Mouse (Mus musculus): ENCODE measurements around the gene Ung. TPM values are rescaled to one million over a fixed set of nuclear protein-coding genes. Genes with fewer than 3 reads are reported as not detected.

The Ung gene
- polyA plus RNA-seq, 1 experiment from 2014 or later, result 15.1 TPM

- 40% methylated on average over 6 of the region's 6 CpGs for WGBS
- H3K4me2 ChIP-seq (replicated peaks; ENCODE audit: low read depth), result no peak overlapping the region
- H3K27me3 ChIP-seq (ENCODE audit: control insufficient read depth, insufficient read depth, low read length), result no peaks in the 10 kb centered on the region
- ATAC-seq (ENCODE audit: low FRiP score, low TSS enrichment) (peak; percentile 31; the same call in 1 of the 2 replicates), DNase-seq (ENCODE audit: low spot score) (peak; percentile 83)
- no peak overlapping the region for H3K9ac ChIP-seq (ENCODE audit: low read length)
- no peaks in the 10 kb centered on the region for H3K36me3 ChIP-seq (ENCODE audit: control insufficient read depth, insufficient read depth, low read length)
- H3K4me3 ChIP-seq (ENCODE audit: low read depth, low read length), result no peak overlapping the region
- H3K4me1 ChIP-seq (replicated peaks; ENCODE audit: control insufficient read depth, insufficient read depth), result 0 out of 2 replicates have a peak, but pooled peaks cover 5% of the 10 kb centered on the region
- TF ChIP-seq CTCF (IDR thresholded peaks at IDR 0.05; ENCODE audit: low read depth) (peak; percentile 81), EP300 (optimal IDR thresholded peaks at IDR 0.05) (no peak)
- 0 out of 2 replicates have a peak overlapping the region, but pooled peaks have one; percentile 8 for H3K27ac ChIP-seq (replicated peaks)
- no peaks in the 10 kb centered on the region for H3K9me3 ChIP-seq (ENCODE audit: control insufficient read depth, low read length)
These were observed 3.9 kb downstream of the Ung start for GRCm38 (mm10) chr5:114134091-114134534.

- H3K4me3 ChIP-seq (ENCODE audit: low read depth, low read length), result no peak overlapping the region
- DNase-seq (ENCODE audit: low spot score), result no peak
- no peak overlapping the region for H3K4me2 ChIP-seq (replicated peaks; ENCODE audit: low read depth)
- no peak overlapping the region for H3K9ac ChIP-seq (ENCODE audit: low read length)
- H3K36me3 ChIP-seq (ENCODE audit: control insufficient read depth, insufficient read depth, low read length), result no peaks in the 10 kb centered on the region
- WGBS, result 86% methylated on average over 10 of the region's 10 CpGs
- 0 out of 2 replicates have a peak, but pooled peaks cover 5% of the 10 kb centered on the region for H3K4me1 ChIP-seq (replicated peaks; ENCODE audit: control insufficient read depth, insufficient read depth)
- TF ChIP-seq EP300 (optimal IDR thresholded peaks at IDR 0.05) (no peak), CTCF (IDR thresholded peaks at IDR 0.05; ENCODE audit: low read depth) (no peak)
- H3K9me3 ChIP-seq (ENCODE audit: control insufficient read depth, low read length), result no peaks in the 10 kb centered on the region
- no peak overlapping the region for H3K27ac ChIP-seq (replicated peaks)
- no peak for ATAC-seq (ENCODE audit: low FRiP score, low TSS enrichment)
- H3K27me3 ChIP-seq (ENCODE audit: control insufficient read depth, insufficient read depth, low read length), result no peaks in the 10 kb centered on the region
These were observed 5.3 kb downstream of the Ung start for GRCm38 (mm10) chr5:114135516-114135915.

GRCm38 (mm10) chr5:114137481-114138276 lies 7.5 kb downstream of the Ung start:
- DNase-seq (ENCODE audit: low spot score), result peak; percentile 59
- peak overlapping the region; percentile 86 for H3K27ac ChIP-seq (replicated peaks)
- H3K4me1 ChIP-seq (replicated peaks; ENCODE audit: control insufficient read depth, insufficient read depth), result no peaks in the 10 kb centered on the region
- 63% methylated on average over 15 of the region's 15 CpGs for WGBS
- no peak overlapping the region for H3K4me3 ChIP-seq (ENCODE audit: low read depth, low read length)
- H3K9me3 ChIP-seq (ENCODE audit: control insufficient read depth, low read length), result no peaks in the 10 kb centered on the region
- H3K4me2 ChIP-seq (replicated peaks; ENCODE audit: low read depth), result no peak overlapping the region
- peak; percentile 34 for ATAC-seq (ENCODE audit: low FRiP score, low TSS enrichment)
- TF ChIP-seq EP300 (optimal IDR thresholded peaks at IDR 0.05) (no peak), CTCF (IDR thresholded peaks at IDR 0.05; ENCODE audit: low read depth) (no peak)
- H3K36me3 ChIP-seq (ENCODE audit: control insufficient read depth, insufficient read depth, low read length), result no peaks in the 10 kb centered on the region
- H3K27me3 ChIP-seq (ENCODE audit: control insufficient read depth, insufficient read depth, low read length), result no peaks in the 10 kb centered on the region
- H3K9ac ChIP-seq (ENCODE audit: low read length), result no peak overlapping the region

- WGBS, result 49% methylated on average over 21 of the region's 21 CpGs
- Histone ChIP-seq H3K27me3 (ENCODE audit: control insufficient read depth, insufficient read depth, low read length) (no peaks in the 10 kb centered on the region), H3K36me3 (ENCODE audit: control insufficient read depth, insufficient read depth, low read length) (no peaks in the 10 kb centered on the region), H3K4me1 (replicated peaks; ENCODE audit: control insufficient read depth, insufficient read depth) (no peaks in the 10 kb centered on the region), H3K9ac (ENCODE audit: low read length) (no peak overlapping the region), H3K4me2 (replicated peaks; ENCODE audit: low read depth) (no peak overlapping the region; the same call in 1 of the 2 replicates), H3K27ac (replicated peaks) (peak overlapping the region; percentile 86), H3K4me3 (ENCODE audit: low read depth, low read length) (no peak overlapping the region), H3K9me3 (ENCODE audit: control insufficient read depth, low read length) (no peaks in the 10 kb centered on the region)
- ATAC-seq (ENCODE audit: low FRiP score, low TSS enrichment) (peak; percentile 71), DNase-seq (ENCODE audit: low spot score) (peak; percentile 80)
- no peak for TF ChIP-seq EP300 (optimal IDR thresholded peaks at IDR 0.05)
- TF ChIP-seq CTCF (IDR thresholded peaks at IDR 0.05; ENCODE audit: low read depth), result no peak
These were observed 8.3 kb downstream of the Ung start for GRCm38 (mm10) chr5:114138277-114139164.

- Histone ChIP-seq H3K27ac (replicated peaks) (peak overlapping the region; percentile 86), H3K27me3 (ENCODE audit: control insufficient read depth, insufficient read depth, low read length) (no peaks in the 10 kb centered on the region), H3K4me2 (replicated peaks; ENCODE audit: low read depth) (no peak overlapping the region), H3K4me1 (replicated peaks; ENCODE audit: control insufficient read depth, insufficient read depth) (no peaks in the 10 kb centered on the region), H3K36me3 (ENCODE audit: control insufficient read depth, insufficient read depth, low read length) (no peaks in the 10 kb centered on the region), H3K4me3 (ENCODE audit: low read depth, low read length) (no peak overlapping the region), H3K9ac (ENCODE audit: low read length) (no peak overlapping the region), H3K9me3 (ENCODE audit: control insufficient read depth, low read length) (no peaks in the 10 kb centered on the region)
- DNase-seq (ENCODE audit: low spot score) (peak; percentile 89), ATAC-seq (ENCODE audit: low FRiP score, low TSS enrichment) (peak; percentile 76)
- TF ChIP-seq EP300 (optimal IDR thresholded peaks at IDR 0.05), result no peak
- no peak for TF ChIP-seq CTCF (IDR thresholded peaks at IDR 0.05; ENCODE audit: low read depth)
- WGBS, result 41% methylated on average over 9 of the region's 9 CpGs
These were observed 9.0 kb downstream of the Ung start for GRCm38 (mm10) chr5:114139175-114139574.

Measured in stomach, postnatal 0 days (tissue).